Mouse (Mus musculus) kidney, adult 2 months (tissue): ENCODE results near the gene Dpyd. TPM values are rescaled to one million over a fixed set of nuclear protein-coding genes. Genes with fewer than 3 reads are reported as not detected.

Experiments
- DNase-seq: peaks from one replicate; pipeline ENCODE4 v3.0.0; 2021
- H3K27ac ChIP-seq: fragments of 200-500 bp; 2 replicates; pipeline ENCODE4 v1.5.1; 2012; ENCODE audit warnings: low read depth, low read length, control low read depth, inconsistent platforms; ENCODE audit not compliant: insufficient read depth
- H3K27me3 ChIP-seq: fragments of 200-500 bp; replicated peaks from 2 replicates; pipeline ENCODE4 v1.6.1; 2012; ENCODE audit warnings: mild to moderate bottlenecking, moderate library complexity, low read length, inconsistent platforms; ENCODE audit not compliant: control insufficient read depth, insufficient read depth
- H3K36me3 ChIP-seq: fragments of 200-500 bp; 2 replicates; pipeline ENCODE4 v1.6.1; 2012; ENCODE audit warnings: mild to moderate bottlenecking, moderate library complexity, low read length, inconsistent platforms; ENCODE audit not compliant: control insufficient read depth, insufficient read depth
- H3K4me1 ChIP-seq: fragments of 200-500 bp; 2 replicates; pipeline ENCODE4 v1.6.1; 2011; ENCODE audit warnings: low read length; ENCODE audit not compliant: control insufficient read depth, insufficient read depth
- H3K4me3 ChIP-seq: fragments of 200-500 bp; 2 replicates; pipeline ENCODE4 v1.5.1; 2011; ENCODE audit warnings: mild to moderate bottlenecking, low read depth, low read length, control low read depth; ENCODE audit not compliant: insufficient read depth
- CTCF ChIP-seq: fragments of 200-500 bp; conservative IDR thresholded peaks from 2 replicates; pipeline ENCODE4 v1.5.1; 2011; ENCODE audit warnings: low read depth, mild to moderate bottlenecking, control low read depth, low read length, moderate library complexity, mixed read lengths; ENCODE audit not compliant: insufficient read depth, insufficient read length
- POLR2A ChIP-seq: fragments of 200-500 bp; IDR thresholded peaks from one replicate; pipeline ENCODE4 v1.6.1; 2011; ENCODE audit warnings: low read depth, low read length, control low read depth
- WGBS: fragments of 180-500 bp; shearing (Covaris S2); methylation state at CpG from one replicate; pipeline ENCODE4 v1.1.7; 2018; 5-methylcytosine and 5-hydroxymethylcytosine counted together
- polyA plus RNA-seq: library from polyadenylated mRNA; depleted of rRNA; stranded (reverse); fragments of >200 nt; gene quantifications from 2 replicates; pipeline ENCODE4 v1.2.3, GENCODE M21; 2012

The Dpyd gene
- polyA plus RNA-seq, 1 experiment, result 18.6 TPM

DNA sequence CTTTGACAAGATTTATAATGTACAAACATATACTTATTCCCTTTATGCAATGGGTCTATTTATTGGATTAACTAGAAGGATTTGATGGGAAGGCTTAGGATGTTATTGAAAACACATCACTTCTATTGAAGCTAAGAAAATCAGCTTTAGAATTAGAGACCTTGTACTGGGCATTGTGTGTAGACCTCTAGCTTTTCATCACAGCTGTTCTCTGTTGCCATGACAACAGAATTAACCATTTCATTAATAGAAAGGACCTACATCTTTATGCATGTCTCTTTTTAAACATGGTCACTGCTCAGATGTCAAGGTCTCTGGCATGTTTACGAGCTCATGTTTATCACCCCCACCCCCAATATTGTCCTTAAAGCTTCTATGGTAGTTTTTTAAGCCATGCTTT is 902.5 kb downstream of the Dpyd start:
- no peaks in the 10 kb centered on the region; the same call in 1 of the 2 replicates for H3K27me3 ChIP-seq
- TF ChIP-seq CTCF (no peak), POLR2A (no peak)
- no peak overlapping the region for H3K4me3 ChIP-seq
- H3K36me3 ChIP-seq, result no peaks in the 10 kb centered on the region
- no peaks in the 10 kb centered on the region for H3K4me1 ChIP-seq
- no peak for DNase-seq
- WGBS, result 76% methylated on average over 1 of the region's 1 CpGs
- H3K27ac ChIP-seq, result no peak overlapping the region

DNA sequence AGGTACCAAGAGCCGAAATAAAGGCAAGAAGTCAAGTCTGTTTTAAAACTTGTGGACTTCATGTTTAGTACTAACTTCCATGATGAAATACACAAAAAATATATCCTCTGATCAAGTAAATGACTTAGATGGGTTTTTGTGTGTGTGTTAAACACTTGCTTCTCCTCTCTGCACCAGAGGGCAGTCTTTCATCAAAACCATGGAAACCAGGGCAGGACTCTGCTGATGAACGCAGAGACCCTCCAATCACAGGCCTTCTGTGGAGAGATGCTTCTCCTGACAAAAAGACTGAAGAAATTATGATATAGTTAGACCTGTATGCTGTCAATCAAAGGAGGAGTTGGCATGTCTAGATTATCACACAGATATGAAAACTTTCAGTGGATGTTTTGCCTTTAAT is 905.8 kb downstream of the Dpyd start:
- peak; percentile 16 for DNase-seq
- WGBS, result 68% methylated on average over 2 of the region's 2 CpGs
- Histone ChIP-seq H3K27ac (no peak overlapping the region), H3K4me3 (no peak overlapping the region), H3K27me3 (no peaks in the 10 kb centered on the region; the same call in 1 of the 2 replicates), H3K4me1 (no peaks in the 10 kb centered on the region), H3K36me3 (no peaks in the 10 kb centered on the region)
- TF ChIP-seq CTCF (peak; percentile 19; the same call in 1 of the 2 replicates), POLR2A (no peak)
